Mouse (Mus musculus) kidney, adult 2 months (tissue): Measurements from ENCODE around the gene Cntrob.

Source experiments
- CTCF ChIP-seq: fragments of 200-500 bp; conservative IDR thresholded peaks from 2 replicates; pipeline ENCODE4 v1.5.1; 2011; ENCODE audit warnings: low read depth, mild to moderate bottlenecking, control low read depth, low read length, moderate library complexity, mixed read lengths; ENCODE audit not compliant: insufficient read depth, insufficient read length
- POLR2A ChIP-seq: fragments of 200-500 bp; IDR thresholded peaks from one replicate; pipeline ENCODE4 v1.6.1; 2011; ENCODE audit warnings: low read depth, low read length, control low read depth

DNA sequence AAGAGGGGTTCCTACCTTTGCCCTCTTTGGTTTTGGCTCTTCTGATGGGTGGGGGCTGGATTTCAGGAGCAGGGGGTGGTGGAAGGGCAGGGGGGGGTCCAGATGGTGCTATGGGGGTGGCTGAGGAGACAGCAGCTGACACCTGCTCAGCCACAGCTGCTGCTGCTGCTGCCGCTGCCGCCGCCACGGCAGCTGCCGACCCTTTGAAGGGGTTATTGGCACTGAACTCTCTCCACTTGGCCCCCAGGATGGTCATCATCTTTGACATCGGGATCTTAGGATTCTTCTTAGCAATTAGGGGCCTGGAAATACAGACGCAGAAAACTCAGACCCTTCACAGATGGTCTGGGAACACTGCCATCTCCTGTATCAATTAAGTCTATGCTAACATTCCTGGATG, 38.4 kb upstream of the Cntrob start:
- TF ChIP-seq CTCF (no peak), POLR2A (no peak)
